Mouse (Mus musculus) kidney, adult 2 months (tissue): ENCODE measurements around the gene Sik3. TPM values are rescaled to one million over a fixed set of nuclear protein-coding genes. Genes with fewer than 3 reads are reported as not detected.
A peak's percentile ranks its signal among the peaks of the same experiment; 100 is the strongest.
"Not testable (repeated sequence)": the region's sequence is repeated elsewhere in the genome, so short reads cannot be mapped to it uniquely, and the experiment has no call there.

Source experiments
- DNase-seq: peaks from one replicate; pipeline ENCODE4 v3.0.0; 2021
- H3K27ac ChIP-seq: fragments of 200-500 bp; 2 replicates; pipeline ENCODE4 v1.5.1; 2012; ENCODE audit warnings: low read depth, low read length, control low read depth, inconsistent platforms; ENCODE audit not compliant: insufficient read depth
- H3K27me3 ChIP-seq: fragments of 200-500 bp; replicated peaks from 2 replicates; pipeline ENCODE4 v1.6.1; 2012; ENCODE audit warnings: mild to moderate bottlenecking, moderate library complexity, low read length, inconsistent platforms; ENCODE audit not compliant: control insufficient read depth, insufficient read depth
- H3K36me3 ChIP-seq: fragments of 200-500 bp; 2 replicates; pipeline ENCODE4 v1.6.1; 2012; ENCODE audit warnings: mild to moderate bottlenecking, moderate library complexity, low read length, inconsistent platforms; ENCODE audit not compliant: control insufficient read depth, insufficient read depth
- H3K4me1 ChIP-seq: fragments of 200-500 bp; 2 replicates; pipeline ENCODE4 v1.6.1; 2011; ENCODE audit warnings: low read length; ENCODE audit not compliant: control insufficient read depth, insufficient read depth
- H3K4me3 ChIP-seq: fragments of 200-500 bp; 2 replicates; pipeline ENCODE4 v1.5.1; 2011; ENCODE audit warnings: mild to moderate bottlenecking, low read depth, low read length, control low read depth; ENCODE audit not compliant: insufficient read depth
- CTCF ChIP-seq: fragments of 200-500 bp; conservative IDR thresholded peaks from 2 replicates; pipeline ENCODE4 v1.5.1; 2011; ENCODE audit warnings: low read depth, mild to moderate bottlenecking, control low read depth, low read length, moderate library complexity, mixed read lengths; ENCODE audit not compliant: insufficient read depth, insufficient read length
- POLR2A ChIP-seq: fragments of 200-500 bp; IDR thresholded peaks from one replicate; pipeline ENCODE4 v1.6.1; 2011; ENCODE audit warnings: low read depth, low read length, control low read depth
- WGBS: fragments of 180-500 bp; shearing (Covaris S2); methylation state at CpG from one replicate; pipeline ENCODE4 v1.1.7; 2018; 5-methylcytosine and 5-hydroxymethylcytosine counted together
- polyA plus RNA-seq: library from polyadenylated mRNA; depleted of rRNA; stranded (reverse); fragments of >200 nt; gene quantifications from 2 replicates; pipeline ENCODE4 v1.2.3, GENCODE M21; 2012

The Sik3 gene
- polyA plus RNA-seq, 1 experiment, result 32.2 TPM

GRCm38 (mm10) chr9:46090066-46090465, 77.4 kb downstream of the Sik3 start:
- no peak for DNase-seq
- H3K27ac ChIP-seq, result no peak overlapping the region
- H3K27me3 ChIP-seq, result no peaks in the 10 kb centered on the region
- no peaks in the 10 kb centered on the region for H3K36me3 ChIP-seq
- H3K4me3 ChIP-seq, result no peak overlapping the region
- 69% methylated on average over 4 of the region's 4 CpGs for WGBS
- TF ChIP-seq POLR2A (no peak), CTCF (no peak)
- H3K4me1 ChIP-seq, result peaks cover 36% of the 10 kb centered on the region

GRCm38 (mm10) chr9:46091157-46091556, 78.5 kb downstream of the Sik3 start:
- WGBS, result 61% methylated on average over 1 of the region's 1 CpGs
- peaks cover 29% of the 10 kb centered on the region for H3K4me1 ChIP-seq
- H3K27ac ChIP-seq, H3K36me3 ChIP-seq, H3K4me3 ChIP-seq, H3K27me3 ChIP-seq, DNase-seq: not testable (repeated sequence)

GRCm38 (mm10) chr9:46092633-46093032, 80.0 kb downstream of the Sik3 start:
- Histone ChIP-seq H3K4me1 (peaks cover 26% of the 10 kb centered on the region), H3K27ac (no peak overlapping the region), H3K4me3 (no peak overlapping the region), H3K27me3 (no peaks in the 10 kb centered on the region), H3K36me3 (no peaks in the 10 kb centered on the region)
- WGBS, result 90% methylated on average over 6 of the region's 6 CpGs
- no peak for TF ChIP-seq POLR2A
- TF ChIP-seq CTCF, result no peak
- DNase-seq, result no peak

GRCm38 (mm10) chr9:46098360-46098985, 85.9 kb downstream of the Sik3 start:
- Histone ChIP-seq H3K4me1 (peaks cover 32% of the 10 kb centered on the region), H3K27ac (peak overlapping the region; percentile 3; the same call in 1 of the 2 replicates), H3K4me3 (no peak overlapping the region), H3K27me3 (no peaks in the 10 kb centered on the region), H3K36me3 (no peaks in the 10 kb centered on the region)
- DNase-seq, result peak; percentile 80
- 45% methylated on average over 15 of the region's 15 CpGs for WGBS
- TF ChIP-seq POLR2A (no peak), CTCF (no peak)

GRCm38 (mm10) chr9:46099107-46099506, 86.5 kb downstream of the Sik3 start:
- 85% methylated on average over 5 of the region's 5 CpGs for WGBS
- no peak for DNase-seq
- Histone ChIP-seq H3K4me3 (no peak overlapping the region), H3K27ac (peak overlapping the region; percentile 48; the same call in 1 of the 2 replicates), H3K27me3 (no peaks in the 10 kb centered on the region), H3K4me1 (peaks cover 35% of the 10 kb centered on the region), H3K36me3 (no peaks in the 10 kb centered on the region)
- TF ChIP-seq CTCF (no peak), POLR2A (no peak)

GRCm38 (mm10) chr9:46103154-46103553, 90.5 kb downstream of the Sik3 start:
- 40% methylated on average over 7 of the region's 7 CpGs for WGBS
- no peaks in the 10 kb centered on the region for H3K27me3 ChIP-seq
- DNase-seq, result peak; percentile 87
- peaks cover 38% of the 10 kb centered on the region for H3K4me1 ChIP-seq
- TF ChIP-seq POLR2A, result no peak
- TF ChIP-seq CTCF, result no peak
- H3K27ac ChIP-seq, result peak overlapping the region; percentile 77
- H3K36me3 ChIP-seq, result no peaks in the 10 kb centered on the region
- no peak overlapping the region for H3K4me3 ChIP-seq

GRCm38 (mm10) chr9:46106105-46106504, 93.5 kb downstream of the Sik3 start:
- TF ChIP-seq CTCF (no peak), POLR2A (no peak)
- WGBS, result 78% methylated on average over 9 of the region's 9 CpGs
- Histone ChIP-seq H3K27me3 (no peaks in the 10 kb centered on the region), H3K4me3 (no peak overlapping the region), H3K27ac (no peak overlapping the region), H3K36me3 (no peaks in the 10 kb centered on the region), H3K4me1 (peaks cover 40% of the 10 kb centered on the region)
- DNase-seq, result peak; percentile 55
